Mouse (Mus musculus) cerebellum, adult 9-10 months (tissue): ENCODE data around the gene Hhatl.

Source experiments
- DNase-seq: peaks from one replicate; pipeline ENCODE4 v3.0.0; 2022

Gene Hhatl

GRCm38 (mm10) chr9:121757835-121758814, 34.2 kb downstream of the Hhatl start:
- DNase-seq = peak; percentile 47

GRCm38 (mm10) chr9:121757432-121757831, 34.9 kb downstream of the Hhatl start:
- DNase-seq = no peak

GRCm38 (mm10) chr9:121756785-121757184, 35.5 kb downstream of the Hhatl start:
- DNase-seq = no peak

- DNase-seq = no peak
These were observed 37.7 kb downstream of the Hhatl start for GRCm38 (mm10) chr9:121754624-121755023.

GRCm38 (mm10) chr9:121752774-121753173, 39.5 kb downstream of the Hhatl start:
- no peak for DNase-seq

- no peak for DNase-seq
These were observed 48.3 kb downstream of the Hhatl start for GRCm38 (mm10) chr9:121744051-121744450.

GRCm38 (mm10) chr9:121741168-121741567, 51.1 kb downstream of the Hhatl start:
- no peak for DNase-seq

- DNase-seq = no peak
These were observed 51.8 kb downstream of the Hhatl start for GRCm38 (mm10) chr9:121740490-121740889.
